Mouse (Mus musculus): ENCODE results near the gene Tfr2.

GRCm38 (mm10) chr5:137541768-137542540 is 27.7 kb upstream of the Tfr2 start:
- no peak for TF ChIP-seq EP300 (IDR thresholded peaks at IDR 0.05; ENCODE audit: low read depth)
- no peak for TF ChIP-seq CTCF (IDR thresholded peaks at IDR 0.05; ENCODE audit: low read depth)
